Mouse (Mus musculus): ENCODE results near the gene Spock2.
"Not testable (repeated sequence)": the region's sequence is repeated elsewhere in the genome, so short reads cannot be mapped to it uniquely, and the experiment has no call there.

Gene Spock2

GRCm38 (mm10) chr10:60141656-60142160 lies 35.7 kb downstream of the Spock2 start:
- no peak for DNase-seq (ENCODE audit: extremely low read depth, low read depth, low spot score)

- not testable (repeated sequence) for DNase-seq (ENCODE audit: extremely low read depth, low read depth, low spot score)
These were observed 41.6 kb downstream of the Spock2 start for GRCm38 (mm10) chr10:60147510-60148047.

GRCm38 (mm10) chr10:60148087-60148486 lies 42.1 kb downstream of the Spock2 start:
- no peak for DNase-seq (ENCODE audit: extremely low read depth, low read depth, low spot score)

- no peak for DNase-seq (ENCODE audit: extremely low read depth, low read depth, low spot score)
These were observed 45.2 kb downstream of the Spock2 start for GRCm38 (mm10) chr10:60151107-60151663.

GRCm38 (mm10) chr10:60156016-60156415 lies 50.0 kb downstream of the Spock2 start:
- DNase-seq (ENCODE audit: extremely low read depth, low read depth, low spot score) = no peak

GRCm38 (mm10) chr10:60158144-60158543 lies 52.1 kb downstream of the Spock2 start:
- no peak for DNase-seq (ENCODE audit: extremely low read depth, low read depth, low spot score)

- DNase-seq (ENCODE audit: extremely low read depth, low read depth, low spot score) = not testable (repeated sequence)
These were observed 55.4 kb downstream of the Spock2 start for GRCm38 (mm10) chr10:60161397-60161796.

GRCm38 (mm10) chr10:60162184-60162972 lies 56.4 kb downstream of the Spock2 start:
- DNase-seq (ENCODE audit: extremely low read depth, low read depth, low spot score) = not testable (repeated sequence)

- no peak for DNase-seq (ENCODE audit: extremely low read depth, low read depth, low spot score)
These were observed 56.9 kb downstream of the Spock2 start for GRCm38 (mm10) chr10:60162973-60163255.

- no peak for DNase-seq (ENCODE audit: extremely low read depth, low read depth, low spot score)
These were observed 58.9 kb downstream of the Spock2 start for GRCm38 (mm10) chr10:60164869-60165268.

GRCm38 (mm10) chr10:60166068-60166467 lies 60.0 kb downstream of the Spock2 start:
- DNase-seq (ENCODE audit: extremely low read depth, low read depth, low spot score) = no peak

GRCm38 (mm10) chr10:60168306-60168705 lies 62.3 kb downstream of the Spock2 start:
- DNase-seq (ENCODE audit: extremely low read depth, low read depth, low spot score) = no peak

GRCm38 (mm10) chr10:60168960-60169359 lies 62.9 kb downstream of the Spock2 start:
- DNase-seq (ENCODE audit: extremely low read depth, low read depth, low spot score) = no peak

GRCm38 (mm10) chr10:60170326-60171089 lies 64.5 kb downstream of the Spock2 start:
- no peak for DNase-seq (ENCODE audit: extremely low read depth, low read depth, low spot score)

- no peak for DNase-seq (ENCODE audit: extremely low read depth, low read depth, low spot score)
These were observed 65.3 kb downstream of the Spock2 start for GRCm38 (mm10) chr10:60171368-60171767.

- DNase-seq (ENCODE audit: extremely low read depth, low read depth, low spot score) = no peak
These were observed 66.3 kb downstream of the Spock2 start for GRCm38 (mm10) chr10:60172306-60172705.

- no peak for DNase-seq (ENCODE audit: extremely low read depth, low read depth, low spot score)
These were observed 67.0 kb downstream of the Spock2 start for GRCm38 (mm10) chr10:60173035-60173434.

GRCm38 (mm10) chr10:60174506-60174905 lies 68.5 kb downstream of the Spock2 start:
- no peak for DNase-seq (ENCODE audit: extremely low read depth, low read depth, low spot score)

GRCm38 (mm10) chr10:60175306-60175705 lies 69.3 kb downstream of the Spock2 start:
- not testable (repeated sequence) for DNase-seq (ENCODE audit: extremely low read depth, low read depth, low spot score)

Measured in fat pad, adult 2 months (tissue).